ENCODE assay signal across 8 mouse cellular contexts in the genomic region with DNA sequence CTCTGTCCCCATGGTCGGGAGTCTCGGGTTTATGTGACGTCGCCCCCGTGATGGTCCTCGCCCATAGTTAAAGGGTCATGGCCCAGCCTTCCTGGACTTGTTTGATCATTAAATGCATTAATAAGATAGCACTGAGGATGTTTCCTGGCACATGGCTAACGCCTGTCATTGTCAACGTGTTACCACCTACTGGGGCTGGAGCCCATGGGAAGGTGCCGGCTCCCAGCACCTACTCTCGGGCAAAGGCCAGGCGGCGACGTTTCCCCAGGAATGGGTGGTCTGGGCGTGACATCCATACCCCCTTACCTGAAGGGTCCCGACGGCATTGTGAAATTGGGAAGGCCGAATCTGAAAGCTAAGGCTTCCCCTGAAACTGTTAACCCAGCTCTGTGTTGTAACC. TPM values are rescaled to one million over a fixed set of nuclear protein-coding genes. Genes with fewer than 3 reads are reported as not detected.
DNase-seq lines count a peak whose midpoint lies in the region; ATAC-seq and TF ChIP-seq lines count a peak whose summit lies in the region.

No protein-coding gene starts in this region.

- intact Hi-C loops in gastrocnemius, postnatal 36 days (cut with DNase I), result loop anchor here (5.0 kb wide), 1 partner anchor 42 kb away; the partner anchor contains the start of gene Hmgxb4
- intact Hi-C loops in left cerebral cortex, postnatal 36 days (cut with DNase I), result no loop called here

- H3K36me3 ChIP-seq in heart, embryonic 13.5 days, result peaks cover 37% of the 10 kb centered on the region
- peaks cover 58% of the 10 kb centered on the region for H3K36me3 ChIP-seq in E14TG2a.4 (ENCODE audit: insufficient read depth, low read length)
- peaks cover 16% of the 10 kb centered on the region for H3K36me3 ChIP-seq in forebrain, embryonic 13.5 days (ENCODE audit: poor library complexity, severe bottlenecking)
- peaks cover 4% of the 10 kb centered on the region; the same call in 1 of the 2 replicates for H3K36me3 ChIP-seq in liver, embryonic 16.5 days (ENCODE audit: control insufficient read depth, insufficient read depth)

- no peaks in the 10 kb centered on the region for H3K27me3 ChIP-seq in heart, embryonic 13.5 days (replicated peaks)
- H3K27me3 ChIP-seq in E14TG2a.4 (ENCODE audit: insufficient read depth, low read length), result no peaks in the 10 kb centered on the region
- H3K27me3 ChIP-seq in forebrain, embryonic 13.5 days, result no peaks in the 10 kb centered on the region
- no peaks in the 10 kb centered on the region for H3K27me3 ChIP-seq in liver, embryonic 16.5 days (ENCODE audit: control insufficient read depth, insufficient read depth, low read depth, low read length)

- H3K4me1 ChIP-seq in heart, embryonic 13.5 days, result peaks cover 40% of the 10 kb centered on the region
- peaks cover 71% of the 10 kb centered on the region for H3K4me1 ChIP-seq in E14TG2a.4 (replicated peaks; ENCODE audit: low read depth, low read length)
- H3K4me1 ChIP-seq in forebrain, embryonic 13.5 days, result peaks cover 8% of the 10 kb centered on the region
- H3K4me1 ChIP-seq in liver, embryonic 16.5 days (ENCODE audit: control insufficient read depth, low read depth, low read length), result peaks cover 14% of the 10 kb centered on the region

- peak overlapping the region; percentile 86 for H3K9ac ChIP-seq in heart, embryonic 13.5 days
- peak overlapping the region; percentile 64 for H3K9ac ChIP-seq in forebrain, embryonic 13.5 days
- H3K9ac ChIP-seq in liver, embryonic 16.5 days (ENCODE audit: low read depth, low read length), result peak overlapping the region; percentile 77

- peak overlapping the region; percentile 81 for H3K4me3 ChIP-seq in heart, embryonic 13.5 days
- peak overlapping the region; percentile 86 for H3K4me3 ChIP-seq in E14TG2a.4 (replicated peaks; ENCODE audit: low read length)
- peak overlapping the region; percentile 61 for H3K4me3 ChIP-seq in forebrain, embryonic 13.5 days
- H3K4me3 ChIP-seq in liver, embryonic 16.5 days (ENCODE audit: low read depth, low read length), result peak overlapping the region; percentile 83

- WGBS in heart, embryonic 13.5 days, result 1% methylated on average over 17 of the region's 17 CpGs
- 2% methylated on average over 17 of the region's 17 CpGs for WGBS in forebrain, embryonic 13.5 days
- WGBS in liver, embryonic 16.5 days (ENCODE audit: insufficient replicate concordance), result under 1% methylated on average over 17 of the region's 17 CpGs

- TF ChIP-seq CTCF in E14TG2a.4 (conservative IDR thresholded peaks at IDR 0.05; ENCODE audit: low read length), result no peak

- H3K4me2 ChIP-seq in heart, embryonic 13.5 days, result peak overlapping the region; percentile 91
- H3K4me2 ChIP-seq in forebrain, embryonic 13.5 days, result peak overlapping the region; percentile 84
- H3K4me2 ChIP-seq in liver, embryonic 16.5 days (ENCODE audit: low read depth, low read length), result peak overlapping the region; percentile 99

- peak overlapping the region; percentile 89 for H3K27ac ChIP-seq in heart, embryonic 13.5 days (replicated peaks)
- H3K27ac ChIP-seq in forebrain, embryonic 13.5 days, result no peak overlapping the region
- H3K27ac ChIP-seq in liver, embryonic 16.5 days (ENCODE audit: low read length), result peak overlapping the region; percentile 63

- DNase-seq in heart, adult 11 months, result no peak
- no peak for DNase-seq in layer of hippocampus, postnatal 25 days (ENCODE audit: extremely low spot score in 1 of 2, low spot score in 1 of 2)
- no peak for DNase-seq in gastrocnemius, postnatal 36 days
- DNase-seq in left cerebral cortex, postnatal 36 days (ENCODE audit: low spot score in 2 of 2), result no peak

- H3K9me3 ChIP-seq in heart, embryonic 13.5 days, result no peaks in the 10 kb centered on the region
- H3K9me3 ChIP-seq in E14TG2a.4 (ENCODE audit: low read length), result no peaks in the 10 kb centered on the region
- H3K9me3 ChIP-seq in forebrain, embryonic 13.5 days (replicated peaks), result no peaks in the 10 kb centered on the region
- H3K9me3 ChIP-seq in liver, embryonic 16.5 days (replicated peaks; ENCODE audit: control insufficient read depth, low read length), result no peaks in the 10 kb centered on the region

- no peak for ATAC-seq in heart, embryonic 13.5 days (ENCODE audit: extremely low read depth, insufficient number of reproducible peaks, low FRiP score, low TSS enrichment)
- no peak for ATAC-seq in forebrain, embryonic 13.5 days
- no peak for ATAC-seq in liver, embryonic 16.5 days (ENCODE audit: low read depth)

RNA-seq across cellular contexts. Expression of gene Tom1, which starts 0.8 kb away (rescaled TPM):
- polyA plus RNA-seq in heart, embryonic 13.5 days (2015; fragmentation: Nextera tagmentation; extraction: Ambion mirVana), result 40.0 and 44.1 TPM in 2 replicates
- polyA plus RNA-seq in forebrain, embryonic 13.5 days (2015; fragmentation: Nextera tagmentation; extraction: Ambion mirVana), result 16.9 and 20.1 TPM in 2 replicates
- polyA plus RNA-seq in liver, embryonic 16.5 days (2015; fragmentation: Nextera tagmentation; extraction: Ambion mirVana), result 14.0 and 14.4 TPM in 2 replicates
- total RNA-seq in layer of hippocampus, postnatal 25 days (2021), result 10 to 100 TPM; 37.3 to 38.7 TPM
- 10 to 100 TPM; 42.1 to 50.5 TPM for total RNA-seq in gastrocnemius, postnatal 36 days (2021)
- total RNA-seq in left cerebral cortex, postnatal 36 days (2021), result 10 to 100 TPM; 37.2 to 47.1 TPM

RNA-seq across cellular contexts. Expression of gene Hmgxb4, which starts 41.1 kb away (rescaled TPM):
- 23.1 and 23.5 TPM in 2 replicates for polyA plus RNA-seq in heart, embryonic 13.5 days (2015; fragmentation: Nextera tagmentation; extraction: Ambion mirVana)
- 51.1 and 51.2 TPM in 2 replicates for polyA plus RNA-seq in forebrain, embryonic 13.5 days (2015; fragmentation: Nextera tagmentation; extraction: Ambion mirVana)
- polyA plus RNA-seq in liver, embryonic 16.5 days (2015; fragmentation: Nextera tagmentation; extraction: Ambion mirVana), result 7.9 and 8.7 TPM in 2 replicates
- total RNA-seq in layer of hippocampus, postnatal 25 days (2021), result 10 to 100 TPM; 23.7 to 25.7 TPM
- 1 to 10 TPM; 7.0 to 7.4 TPM for total RNA-seq in gastrocnemius, postnatal 36 days (2021)
- total RNA-seq in left cerebral cortex, postnatal 36 days (2021), result 10 to 100 TPM; 23.4 to 24.8 TPM

RNA-seq across cellular contexts. Expression of gene Hmox1, which starts 59.1 kb away (rescaled TPM):
- polyA plus RNA-seq in heart, embryonic 13.5 days (2015; fragmentation: Nextera tagmentation; extraction: Ambion mirVana), result 32.8 and 38.1 TPM in 2 replicates
- polyA plus RNA-seq in forebrain, embryonic 13.5 days (2015; fragmentation: Nextera tagmentation; extraction: Ambion mirVana), result 11.3 and 12.8 TPM in 2 replicates
- 158 and 159 TPM in 2 replicates for polyA plus RNA-seq in liver, embryonic 16.5 days (2015; fragmentation: Nextera tagmentation; extraction: Ambion mirVana)
- total RNA-seq in layer of hippocampus, postnatal 25 days (2021), result 1 to 10 TPM; 6.3 to 7.0 TPM
- total RNA-seq in gastrocnemius, postnatal 36 days (2021), result 1 to 10 TPM; 6.8 to 8.2 TPM
- total RNA-seq in left cerebral cortex, postnatal 36 days (2021), result 1 to 10 TPM; 3.9 to 5.1 TPM
